Mouse (Mus musculus): ENCODE data around the gene Chsy1. TPM values are rescaled to one million over a fixed set of nuclear protein-coding genes. Genes with fewer than 3 reads are reported as not detected.

The Chsy1 gene
- 5.8 and 6.1 TPM in 2 replicates for polyA plus RNA-seq (2015; fragmentation: Nextera tagmentation; extraction: Ambion mirVana)

DNA sequence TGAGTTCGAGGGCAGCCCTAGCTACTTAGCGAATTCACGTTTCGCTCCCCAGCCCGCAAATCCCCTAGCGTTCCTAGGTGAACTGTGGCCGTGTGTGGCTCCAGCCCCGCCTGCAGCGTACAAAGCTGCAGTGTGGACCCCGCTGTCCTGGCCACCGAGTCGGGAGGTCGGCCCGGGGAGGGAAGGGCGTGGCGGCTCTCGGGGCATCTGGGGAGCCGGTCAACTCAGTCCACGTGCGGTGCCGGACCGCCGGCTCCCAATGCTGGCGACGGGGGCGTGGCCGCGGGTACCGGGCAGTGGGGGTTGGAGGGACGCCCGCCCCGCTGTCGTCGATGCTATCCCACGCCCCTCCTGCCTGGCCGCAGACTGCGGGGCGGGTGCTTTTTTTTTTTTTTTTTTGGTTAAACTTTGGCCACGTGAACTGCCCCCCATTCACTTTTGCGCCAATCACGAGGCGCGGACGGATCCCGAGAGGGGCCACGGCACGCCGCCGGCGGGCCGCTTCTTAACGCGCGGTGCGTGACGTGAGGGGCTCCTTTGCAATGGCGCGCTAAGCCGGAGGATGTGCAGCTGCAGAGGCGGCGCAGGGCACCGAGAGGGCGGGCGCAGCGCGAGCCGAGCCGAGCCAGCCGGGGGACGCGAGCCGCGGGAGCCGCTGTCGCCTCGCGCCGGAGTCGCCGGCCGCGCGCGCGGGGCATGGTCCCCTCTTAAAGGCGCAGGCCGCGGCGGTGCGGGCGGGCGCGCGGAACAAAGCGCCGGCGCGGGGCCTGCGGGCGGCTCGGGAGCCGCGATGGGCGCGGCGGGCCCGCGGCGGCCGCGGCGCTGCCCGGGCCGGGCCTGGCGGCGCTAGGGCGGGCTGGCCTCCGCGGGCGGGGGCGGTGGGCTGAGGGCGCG lies at the start of gene Chsy1:
Gene Chsy1, plus strand, starts transcription at position 555 of the 894 bp plus-strand sequence.
- Histone ChIP-seq H3K27ac (replicated peaks) (peak within 1 kb of the TSS; percentile 88), H3K4me3 (ENCODE audit: low read depth, low read length) (peak within 1 kb of the TSS; percentile 74), H3K4me2 (replicated peaks; ENCODE audit: low read depth) (peak within 1 kb of the TSS; percentile 95), H3K9me3 (ENCODE audit: control insufficient read depth, low read length) (no peaks in the 10 kb centered on the region), H3K4me1 (replicated peaks; ENCODE audit: control insufficient read depth, insufficient read depth) (0 out of 2 replicates have a peak, but pooled peaks cover 6% of the 10 kb centered on the region), H3K36me3 (ENCODE audit: control insufficient read depth, insufficient read depth, low read length) (no peaks in the 10 kb centered on the region), H3K27me3 (ENCODE audit: control insufficient read depth, insufficient read depth, low read length) (no peaks in the 10 kb centered on the region), H3K9ac (ENCODE audit: low read length) (peak within 1 kb of the TSS; percentile 90)
- peak; percentile 85 for ATAC-seq (ENCODE audit: low FRiP score, low TSS enrichment)
- peak; percentile 87 for DNase-seq (ENCODE audit: low spot score)
- TF ChIP-seq EP300 (optimal IDR thresholded peaks at IDR 0.05) (no peak), CTCF (IDR thresholded peaks at IDR 0.05; ENCODE audit: low read depth) (no peak)
- WGBS, result under 1% methylated on average over 78 of the region's 123 CpGs

DNA sequence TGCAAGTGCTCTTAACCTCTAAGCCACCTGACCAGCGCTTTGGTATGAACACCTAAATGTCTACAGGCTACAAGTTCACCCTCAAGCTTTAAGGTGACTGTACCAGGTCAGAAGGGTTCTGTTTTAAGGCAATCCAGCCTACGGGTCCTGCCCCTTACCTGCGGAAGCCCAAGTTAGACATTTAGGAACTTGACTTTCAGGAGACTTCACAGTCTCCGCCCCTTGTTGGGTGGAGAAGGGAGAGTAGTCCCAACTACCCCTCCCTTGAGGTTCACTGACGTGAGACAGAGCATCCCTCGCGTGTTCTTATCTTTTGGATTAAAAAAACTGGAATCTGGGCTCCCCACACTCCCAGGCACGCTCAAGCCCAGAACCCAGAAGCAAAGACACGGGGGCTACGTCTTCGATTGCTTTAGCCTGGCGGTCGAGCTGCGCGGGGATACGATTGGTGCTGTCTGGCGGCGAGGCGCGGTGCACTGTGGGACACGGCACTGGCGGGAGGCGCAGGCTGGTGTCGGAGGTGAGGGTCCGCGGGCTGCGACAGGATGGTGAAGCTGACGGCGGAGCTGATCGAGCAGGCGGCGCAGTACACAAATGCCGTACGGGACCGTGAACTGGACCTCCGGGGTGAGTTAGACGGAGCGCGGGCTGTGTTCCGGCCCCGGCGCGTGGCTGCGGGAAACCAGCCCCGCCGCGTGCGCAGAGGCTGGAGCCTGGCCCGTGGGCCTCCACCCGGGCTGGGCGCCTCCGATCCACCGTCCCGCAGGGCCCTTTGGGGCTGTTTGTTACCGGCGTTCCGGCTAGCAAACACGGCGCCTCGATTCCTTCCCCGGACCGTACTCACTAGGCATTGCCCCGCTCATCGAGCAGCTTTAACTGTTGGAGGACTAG lies 49.0 kb upstream of the Chsy1 start:
- Histone ChIP-seq H3K4me2 (replicated peaks; ENCODE audit: low read depth) (peak overlapping the region; percentile 82), H3K36me3 (ENCODE audit: control insufficient read depth, insufficient read depth, low read length) (peaks cover 14% of the 10 kb centered on the region; the same call in 1 of the 2 replicates), H3K9me3 (ENCODE audit: control insufficient read depth, low read length) (no peaks in the 10 kb centered on the region), H3K4me3 (ENCODE audit: low read depth, low read length) (peak overlapping the region; percentile 91), H3K27ac (replicated peaks) (peak overlapping the region; percentile 77), H3K9ac (ENCODE audit: low read length) (peak overlapping the region; percentile 91), H3K4me1 (replicated peaks; ENCODE audit: control insufficient read depth, insufficient read depth) (peaks cover 3% of the 10 kb centered on the region; the same call in 1 of the 2 replicates), H3K27me3 (ENCODE audit: control insufficient read depth, insufficient read depth, low read length) (no peaks in the 10 kb centered on the region)
- ATAC-seq (ENCODE audit: low FRiP score, low TSS enrichment), result peak; percentile 95
- DNase-seq (ENCODE audit: low spot score), result peak; percentile 91
- peak; percentile 38 for TF ChIP-seq CTCF (IDR thresholded peaks at IDR 0.05; ENCODE audit: low read depth)
- TF ChIP-seq EP300 (optimal IDR thresholded peaks at IDR 0.05), result no peak
- WGBS, result under 1% methylated on average over 64 of the region's 64 CpGs

DNA sequence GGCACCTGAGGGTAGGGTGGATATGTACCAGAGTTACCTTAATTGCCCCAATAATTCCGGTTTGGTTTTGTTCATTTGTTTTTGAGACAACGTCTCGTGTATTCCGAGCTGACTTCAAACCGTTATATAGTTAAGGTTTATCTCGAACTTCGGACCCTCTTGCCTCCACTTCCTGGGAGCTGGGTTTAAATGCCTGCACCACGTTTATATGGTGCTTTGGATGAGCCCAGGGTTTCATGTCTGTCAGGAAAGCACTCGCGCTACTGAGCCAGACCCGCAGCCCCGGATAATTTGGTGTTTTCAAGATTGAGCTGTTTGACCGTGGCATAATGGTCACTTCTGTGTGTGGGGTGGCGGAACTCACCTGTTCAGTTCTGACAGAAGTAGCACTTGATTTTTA lies 48.3 kb upstream of the Chsy1 start:
- WGBS, result under 1% methylated on average over 14 of the region's 14 CpGs
- peaks cover 14% of the 10 kb centered on the region; the same call in 1 of the 2 replicates for H3K36me3 ChIP-seq (ENCODE audit: control insufficient read depth, insufficient read depth, low read length)
- no peaks in the 10 kb centered on the region for H3K27me3 ChIP-seq (ENCODE audit: control insufficient read depth, insufficient read depth, low read length)
- H3K9me3 ChIP-seq (ENCODE audit: control insufficient read depth, low read length), result no peaks in the 10 kb centered on the region
- peak overlapping the region; percentile 91 for H3K4me3 ChIP-seq (ENCODE audit: low read depth, low read length)
- H3K9ac ChIP-seq (ENCODE audit: low read length), result peak overlapping the region; percentile 91
- ATAC-seq (ENCODE audit: low FRiP score, low TSS enrichment), result no peak
- no peak for TF ChIP-seq CTCF (IDR thresholded peaks at IDR 0.05; ENCODE audit: low read depth)
- TF ChIP-seq EP300 (optimal IDR thresholded peaks at IDR 0.05), result no peak
- no peak for DNase-seq (ENCODE audit: low spot score)
- no peak overlapping the region for H3K27ac ChIP-seq (replicated peaks)
- H3K4me2 ChIP-seq (replicated peaks; ENCODE audit: low read depth), result peak overlapping the region; percentile 82
- H3K4me1 ChIP-seq (replicated peaks; ENCODE audit: control insufficient read depth, insufficient read depth), result peaks cover 3% of the 10 kb centered on the region; the same call in 1 of the 2 replicates

DNA sequence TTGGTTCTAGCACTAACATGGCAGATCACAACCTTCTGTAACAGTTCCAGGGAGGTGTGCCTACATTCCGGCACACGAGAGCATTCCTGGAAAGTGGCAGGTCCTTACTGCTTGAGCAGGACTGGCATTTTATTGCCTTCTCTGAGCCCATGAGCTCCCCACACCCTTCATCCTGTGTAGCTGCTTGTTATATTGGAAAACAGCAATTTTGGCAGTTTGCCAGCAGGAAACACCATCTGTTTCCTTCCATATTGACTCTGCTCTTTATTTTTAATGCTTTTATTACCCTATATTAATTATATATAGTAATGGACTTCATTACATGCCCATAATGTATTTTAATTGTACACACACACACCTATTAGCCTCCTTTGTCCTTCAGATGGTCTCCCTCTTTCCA lies 32.9 kb upstream of the Chsy1 start:
- DNase-seq (ENCODE audit: low spot score) (no peak), ATAC-seq (ENCODE audit: low FRiP score, low TSS enrichment) (no peak)
- WGBS, result 60% methylated on average over 2 of the region's 2 CpGs
- Histone ChIP-seq H3K36me3 (ENCODE audit: control insufficient read depth, insufficient read depth, low read length) (peaks cover 23% of the 10 kb centered on the region), H3K9me3 (ENCODE audit: control insufficient read depth, low read length) (no peaks in the 10 kb centered on the region), H3K4me2 (replicated peaks; ENCODE audit: low read depth) (no peak overlapping the region), H3K27me3 (ENCODE audit: control insufficient read depth, insufficient read depth, low read length) (no peaks in the 10 kb centered on the region), H3K27ac (replicated peaks) (no peak overlapping the region), H3K9ac (ENCODE audit: low read length) (no peak overlapping the region), H3K4me1 (replicated peaks; ENCODE audit: control insufficient read depth, insufficient read depth) (peaks cover 3% of the 10 kb centered on the region; the same call in 1 of the 2 replicates), H3K4me3 (ENCODE audit: low read depth, low read length) (no peak overlapping the region)
- TF ChIP-seq CTCF (IDR thresholded peaks at IDR 0.05; ENCODE audit: low read depth) (no peak), EP300 (optimal IDR thresholded peaks at IDR 0.05) (no peak)

DNA sequence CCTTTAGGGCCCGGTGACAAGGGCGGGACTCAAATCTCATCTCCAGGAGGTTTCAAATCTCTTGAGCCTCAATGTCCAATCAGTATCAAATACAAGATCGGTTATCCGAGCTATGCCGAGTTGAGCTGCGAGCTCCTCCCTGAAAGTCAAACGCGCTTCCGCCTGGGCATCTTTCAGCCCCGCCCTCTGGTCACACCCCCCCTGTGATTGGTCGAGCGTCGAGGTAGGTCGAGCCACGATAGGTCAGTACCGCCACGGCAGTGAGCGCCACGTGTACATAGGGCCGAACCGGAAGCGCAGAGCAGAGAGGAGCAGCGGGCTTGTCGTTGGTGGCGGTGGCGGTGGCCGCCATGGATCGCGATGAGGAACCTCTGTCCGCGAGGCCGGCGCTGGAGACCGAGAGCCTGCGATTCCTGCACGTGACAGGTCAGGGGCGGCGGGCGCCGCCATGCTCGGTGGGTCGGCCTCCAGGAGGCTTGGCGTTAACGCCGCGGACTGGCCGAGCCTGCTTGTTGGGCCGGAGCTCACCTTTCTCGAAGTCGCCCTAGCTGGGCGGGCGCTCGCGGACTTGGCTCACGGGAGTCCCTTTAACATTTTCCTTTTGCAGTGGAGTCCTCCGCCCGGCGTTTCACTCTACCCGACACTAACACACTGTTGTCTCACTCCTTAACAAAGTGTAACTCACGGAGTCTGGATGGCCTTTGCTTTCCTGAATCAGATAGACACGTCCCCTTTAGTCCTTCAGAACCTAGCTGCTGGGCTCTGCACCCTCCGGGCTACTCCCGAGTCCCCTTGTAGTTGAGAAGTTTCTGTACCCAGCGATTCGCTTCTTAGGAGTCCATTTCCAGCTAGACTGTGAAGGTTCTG lies 29.7 kb upstream of the Chsy1 start, which contains the start of gene Selenos:
Gene Selenos, plus strand, starts transcription at position 286 of the 867 bp plus-strand sequence.
- TF ChIP-seq EP300 (optimal IDR thresholded peaks at IDR 0.05) (no peak), CTCF (IDR thresholded peaks at IDR 0.05; ENCODE audit: low read depth) (no peak)
- H3K36me3 ChIP-seq (ENCODE audit: control insufficient read depth, insufficient read depth, low read length), result peaks cover 16% of the 10 kb centered on the region

More for the DNA sequence above, 29.7 kb upstream of the Chsy1 start, which contains the start of gene Selenos:
- H3K4me1 ChIP-seq (replicated peaks; ENCODE audit: control insufficient read depth, insufficient read depth), result peaks cover 3% of the 10 kb centered on the region; the same call in 1 of the 2 replicates
- H3K27me3 ChIP-seq (ENCODE audit: control insufficient read depth, insufficient read depth, low read length), result no peaks in the 10 kb centered on the region
- ATAC-seq (ENCODE audit: low FRiP score, low TSS enrichment) (peak; percentile 100), DNase-seq (ENCODE audit: low spot score) (peak; percentile 97)
- H3K4me3 ChIP-seq (ENCODE audit: low read depth, low read length), result peak within 1 kb of the TSS; percentile 86
- H3K9ac ChIP-seq (ENCODE audit: low read length), result peak within 1 kb of the TSS; percentile 88
- under 1% methylated on average over 61 of the region's 65 CpGs for WGBS
- H3K9me3 ChIP-seq (ENCODE audit: control insufficient read depth, low read length), result no peaks in the 10 kb centered on the region
- peak within 1 kb of the TSS; percentile 90 for H3K27ac ChIP-seq (replicated peaks)
- H3K4me2 ChIP-seq (replicated peaks; ENCODE audit: low read depth), result peak within 1 kb of the TSS; percentile 87

All from stomach, postnatal 0 days (tissue).